Mouse (Mus musculus) gonadal fat pad, adult 2 months (tissue): ENCODE measurements around the gene Armc10. TPM values are rescaled to one million over a fixed set of nuclear protein-coding genes. Genes with fewer than 3 reads are reported as not detected.
"Not testable (repeated sequence)": the region's sequence is repeated elsewhere in the genome, so short reads cannot be mapped to it uniquely, and the experiment has no call there.

Experiments used
- DNase-seq: peaks from one replicate; pipeline ENCODE4 v3.0.0-alpha.2; 2012; ENCODE audit warnings: low read depth
- polyA plus RNA-seq: library from polyadenylated mRNA; depleted of rRNA; stranded (reverse); fragments of >200 nt; gene quantifications from 2 replicates; pipeline ENCODE4 v1.2.3, GENCODE M21; 2012; rRNA removed

The Armc10 gene
- polyA plus RNA-seq, 1 experiment: 31.1 TPM

- DNase-seq: no peak
These were observed 57.4 kb downstream of the Armc10 start for GRCm38 (mm10) chr5:21702873-21703475.

GRCm38 (mm10) chr5:21703708-21704107 is 58.1 kb downstream of the Armc10 start:
- no peak for DNase-seq

GRCm38 (mm10) chr5:21706546-21706945 is 60.9 kb downstream of the Armc10 start:
- DNase-seq: no peak

GRCm38 (mm10) chr5:21708011-21708410 is 62.4 kb downstream of the Armc10 start:
- DNase-seq: not testable (repeated sequence)

Other genes with a start within 250 kb of the Armc10 start
- gene Ccdc146, start 221.1 kb upstream of the Armc10 start, polyA plus RNA-seq: 0.26 and 0.47 TPM in 2 replicates
- gene Fam185a, start 220.9 kb upstream of the Armc10 start, polyA plus RNA-seq: 0.99 and 2.2 TPM in 2 replicates
- 6.2 and 7.0 TPM in 2 replicates for gene Lrrc17, start 102.3 kb upstream of the Armc10 start, polyA plus RNA-seq
- gene Fbxl13, start 179 bp upstream of the Armc10 start, polyA plus RNA-seq: 0.59 and 0.69 TPM in 2 replicates
- 11.1 and 11.2 TPM in 2 replicates for gene Napepld, start 55.6 kb downstream of the Armc10 start, polyA plus RNA-seq
- gene Pmpcb, start 91.3 kb downstream of the Armc10 start, polyA plus RNA-seq: 40.0 and 50.6 TPM in 2 replicates
- 5.3 and 7.1 TPM in 2 replicates for gene Dnajc2, start 139.4 kb downstream of the Armc10 start, polyA plus RNA-seq
- 39.0 and 41.2 TPM in 2 replicates for gene Psmc2, start 139.5 kb downstream of the Armc10 start, polyA plus RNA-seq
- gene Slc26a5, start 219.8 kb downstream of the Armc10 start, polyA plus RNA-seq: not detected in 2 replicates